Mouse (Mus musculus) activated CD4-positive, CD25-positive, alpha-beta regulatory T cell, adult 4 months (primary cell): ENCODE measurements around the gene Dnajb1. TPM values are rescaled to one million over a fixed set of nuclear protein-coding genes. Genes with fewer than 3 reads are reported as not detected.
"Not testable (repeated sequence)": the region's sequence is repeated elsewhere in the genome, so short reads cannot be mapped to it uniquely, and the experiment has no call there.

Source experiments
- ATAC-seq: one replicate; pipeline ENCODE4 v1.8.0; 2017
- polyA plus RNA-seq, 2 experiments: library from polyadenylated mRNA; unstranded; fragments of 100-300 nt; shearing (Covaris generic); gene quantifications; one replicate each; pipeline ENCODE4 v1.2.1; 2017

Dnajb1 gene
- 10 to 100 TPM; 40.7 to 44.0 TPM for polyA plus RNA-seq

- peak; percentile 86 for ATAC-seq
Observed at GRCm38 (mm10) chr8:83607661-83608397, at the start of gene Dnajb1, which contains the start of gene Tecr. TSS of gene Dnajb1 (plus strand) at chr8:83608193. TSS of gene Tecr (minus strand) at chr8:83607971.

DNA sequence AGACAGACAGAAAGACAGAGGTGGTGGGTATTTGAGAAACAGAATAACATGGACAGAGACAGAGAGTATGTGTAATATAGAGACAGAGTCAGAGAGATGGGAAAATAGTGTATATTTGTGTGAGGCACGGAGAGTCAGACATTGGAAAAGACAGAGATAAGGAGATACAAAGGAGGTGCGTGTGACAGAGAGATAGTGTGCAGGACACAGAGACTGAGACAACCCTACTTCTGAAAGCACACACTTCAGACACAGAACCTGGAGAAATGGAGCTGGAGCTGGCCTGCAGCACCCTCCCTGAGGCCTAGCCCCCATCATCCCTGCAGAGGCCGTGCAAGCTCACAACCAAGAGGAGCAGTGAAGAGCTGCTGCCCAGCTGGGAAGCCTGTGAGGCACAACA is 45.3 kb upstream of the Dnajb1 start:
- ATAC-seq, result no peak

DNA sequence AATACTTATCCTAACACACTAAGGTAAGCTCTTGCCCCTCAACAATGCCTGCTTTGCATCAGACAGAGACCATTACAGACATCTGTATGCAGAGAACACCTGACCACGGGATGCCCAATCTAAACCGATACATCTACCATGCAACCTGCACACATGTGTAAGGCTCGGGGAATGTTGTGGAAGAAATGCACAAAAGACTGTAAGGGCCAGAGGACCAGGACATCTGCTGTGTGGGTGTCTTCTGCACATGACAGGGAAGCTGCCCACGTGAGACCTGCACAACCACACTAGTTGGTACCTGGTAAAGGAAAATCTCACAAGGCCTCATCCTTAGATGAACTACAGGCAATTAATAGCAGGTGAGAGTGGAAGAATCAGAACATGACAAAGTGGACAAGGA is 44.7 kb upstream of the Dnajb1 start:
- no peak for ATAC-seq

DNA sequence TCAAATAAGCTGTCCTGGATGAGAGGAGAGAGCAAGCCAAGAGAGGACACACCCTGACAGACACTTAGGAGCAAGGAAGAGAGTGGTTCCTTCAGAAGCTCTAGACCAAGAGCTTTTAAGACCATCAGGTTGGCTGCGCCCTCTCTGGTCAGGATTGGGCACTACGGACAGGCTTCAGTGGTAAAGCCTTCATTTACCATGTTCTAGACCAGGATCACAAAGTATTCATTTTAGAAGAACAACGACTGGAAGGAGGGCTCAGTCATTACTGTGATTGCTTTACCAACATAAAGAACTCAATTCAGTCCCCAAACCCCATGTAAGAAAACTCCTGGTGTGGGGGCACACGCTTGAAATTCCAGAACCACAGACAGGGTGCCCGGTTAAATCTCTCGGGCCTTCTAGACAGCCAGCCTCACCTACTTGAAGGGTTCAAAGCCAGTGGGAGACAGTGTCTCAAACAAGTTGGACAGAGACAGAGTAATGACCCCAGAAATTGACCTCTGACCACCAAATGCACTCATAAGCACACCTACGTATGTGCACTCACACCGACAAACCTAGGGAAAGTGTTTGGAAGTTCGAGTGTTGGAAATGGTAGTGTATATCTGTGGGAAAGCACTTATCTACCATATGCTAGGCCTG is 42.1 kb upstream of the Dnajb1 start:
- ATAC-seq, result no peak

DNA sequence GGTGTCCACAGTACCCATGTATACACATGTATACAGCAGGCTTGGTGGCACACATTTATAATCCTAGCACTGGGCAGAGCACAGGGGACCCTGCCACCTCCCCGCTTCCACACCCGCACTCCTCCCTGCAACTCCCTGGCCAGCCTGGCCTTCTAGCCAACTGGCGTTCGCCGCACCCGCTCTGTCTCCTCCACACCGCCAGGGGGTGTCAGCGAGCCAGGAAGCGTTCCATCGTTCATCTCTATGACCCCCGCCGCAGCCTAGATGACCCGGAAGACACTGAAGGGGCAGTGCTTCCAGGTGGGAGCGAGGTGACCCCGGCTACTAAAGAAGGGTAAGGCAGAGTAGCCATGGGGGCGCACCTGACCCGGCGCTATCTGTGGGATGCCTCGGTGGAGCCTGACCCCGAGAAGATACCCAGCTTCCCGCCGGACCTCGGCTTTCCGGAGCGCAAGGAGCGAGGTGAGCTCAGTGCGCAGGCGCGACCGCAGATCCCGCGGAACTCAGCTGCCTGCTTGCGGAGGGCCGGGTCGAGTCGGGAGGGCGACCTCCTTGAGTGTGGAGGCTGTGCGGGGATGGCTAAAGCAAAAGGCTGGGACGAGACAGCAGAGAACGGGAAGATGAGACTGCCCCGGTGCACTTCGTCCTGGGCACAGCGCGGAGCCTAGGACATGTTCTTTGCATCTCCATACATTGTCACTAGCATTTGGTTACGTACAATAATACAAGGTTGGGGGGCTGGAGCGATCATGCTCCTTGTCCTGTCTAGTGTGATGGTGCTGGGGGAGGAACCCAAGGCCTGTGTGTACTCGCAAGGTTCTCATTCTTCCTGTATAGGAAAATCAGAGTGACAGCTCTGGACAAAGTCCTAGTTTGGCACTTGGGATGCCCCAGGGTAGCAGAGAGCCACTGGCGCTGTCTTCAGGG is 41.3 kb upstream of the Dnajb1 start, which contains the start of gene Ndufb7:
Gene Ndufb7 (plus strand): TSS at position 203 of the 927 bp plus-strand sequence.
- ATAC-seq, result peak; percentile 92

- no peak for ATAC-seq
Observed at GRCm38 (mm10) chr8:83567668-83568067, 40.3 kb upstream of the Dnajb1 start.

GRCm38 (mm10) chr8:83568128-83568527 is 39.9 kb upstream of the Dnajb1 start:
- ATAC-seq, result no peak

- ATAC-seq, result no peak
Observed at GRCm38 (mm10) chr8:83568755-83569154, 39.2 kb upstream of the Dnajb1 start.

- no peak for ATAC-seq
Observed at GRCm38 (mm10) chr8:83569165-83569564, 38.8 kb upstream of the Dnajb1 start.

GRCm38 (mm10) chr8:83570272-83571000 is 37.6 kb upstream of the Dnajb1 start:
- ATAC-seq, result no peak

GRCm38 (mm10) chr8:83571001-83571340 is 37.0 kb upstream of the Dnajb1 start:
- not testable (repeated sequence) for ATAC-seq

GRCm38 (mm10) chr8:83571791-83572190 is 36.2 kb upstream of the Dnajb1 start:
- ATAC-seq, result no peak

GRCm38 (mm10) chr8:83572246-83572812 is 35.7 kb upstream of the Dnajb1 start:
- no peak for ATAC-seq

- ATAC-seq, result peak; percentile 99
Observed at GRCm38 (mm10) chr8:83573140-83573875, 34.7 kb upstream of the Dnajb1 start.

DNA sequence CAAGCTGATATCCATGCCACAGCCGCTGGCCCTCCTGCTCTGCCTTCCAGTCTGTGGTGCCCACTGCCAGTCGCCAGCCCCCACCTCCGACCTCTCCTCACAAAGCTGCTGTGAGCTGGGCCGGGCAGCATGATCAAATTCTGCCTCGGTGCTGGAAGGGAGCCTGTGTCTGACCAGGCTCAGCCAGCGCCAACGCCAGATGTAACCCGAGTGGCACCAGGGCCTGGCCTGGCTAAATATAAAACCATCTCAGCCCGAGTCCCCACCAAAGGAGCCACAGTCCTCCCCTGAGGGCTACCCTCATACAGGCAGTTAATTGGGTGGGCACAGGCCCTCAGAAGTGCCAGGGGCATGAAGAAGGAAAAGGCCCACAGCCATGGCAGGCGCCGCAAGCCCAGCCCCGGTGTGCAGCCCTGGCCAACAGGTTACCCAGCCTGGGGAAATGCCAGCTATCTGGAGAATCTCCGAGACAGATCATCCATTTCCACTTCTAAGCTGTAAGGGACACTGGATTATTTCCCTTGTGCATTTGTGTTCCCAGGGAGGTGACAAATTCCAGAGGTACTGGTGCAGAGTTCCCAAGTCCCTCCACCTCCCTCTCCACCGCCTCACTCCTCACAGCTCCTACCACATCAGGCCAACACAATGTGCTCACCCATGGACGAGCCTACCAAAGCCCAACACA is 33.2 kb upstream of the Dnajb1 start:
- no peak for ATAC-seq

DNA sequence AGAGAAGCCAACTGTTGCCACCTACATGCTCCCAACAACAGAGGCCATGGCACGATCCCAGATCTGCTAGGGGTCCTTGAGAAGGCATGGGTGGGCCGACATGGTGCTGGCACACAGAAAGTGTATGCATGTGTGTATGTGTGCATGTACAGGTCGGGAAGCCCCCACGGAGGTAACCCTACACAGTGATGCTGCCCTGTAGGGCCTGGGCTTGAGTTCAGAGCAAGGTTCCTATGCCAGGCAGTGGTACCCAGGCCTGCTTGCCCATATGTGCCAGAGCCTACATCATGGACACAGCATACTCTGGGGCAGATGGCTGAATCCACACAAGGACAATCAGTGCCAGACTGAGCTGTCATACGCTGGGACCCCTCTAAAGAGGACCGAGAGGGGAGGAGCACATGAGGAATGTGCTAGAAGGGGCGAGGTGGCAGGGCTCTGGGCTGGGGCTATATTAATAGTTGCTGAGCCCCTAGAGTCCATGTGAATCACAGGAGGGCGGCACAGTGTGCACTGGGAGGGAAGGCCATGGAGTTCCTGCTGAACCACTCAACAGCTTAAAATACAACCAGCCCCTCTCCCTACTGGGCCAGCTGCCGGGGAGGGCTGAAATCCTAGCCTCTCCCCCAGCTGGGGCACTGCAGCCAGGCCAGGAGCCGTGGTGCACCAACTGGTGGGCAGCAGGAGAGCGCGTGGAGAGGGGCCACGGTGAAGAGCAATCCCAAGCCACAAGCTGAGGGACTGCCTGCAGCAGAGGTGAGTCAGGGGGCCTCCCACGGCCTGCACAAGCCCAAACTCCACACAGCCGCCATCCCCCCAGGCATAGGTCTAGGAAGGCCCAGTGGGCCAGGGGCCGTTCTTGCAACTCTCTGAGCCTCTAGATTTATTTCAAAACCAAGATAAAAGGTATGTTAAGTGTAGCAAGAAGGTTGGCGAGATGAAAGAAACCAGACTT is 32.2 kb upstream of the Dnajb1 start:
- ATAC-seq, result no peak

- no peak for ATAC-seq
Observed at GRCm38 (mm10) chr8:83576516-83576895, 31.5 kb upstream of the Dnajb1 start.

- ATAC-seq, result no peak
Observed at GRCm38 (mm10) chr8:83576921-83577320, 31.1 kb upstream of the Dnajb1 start.

DNA sequence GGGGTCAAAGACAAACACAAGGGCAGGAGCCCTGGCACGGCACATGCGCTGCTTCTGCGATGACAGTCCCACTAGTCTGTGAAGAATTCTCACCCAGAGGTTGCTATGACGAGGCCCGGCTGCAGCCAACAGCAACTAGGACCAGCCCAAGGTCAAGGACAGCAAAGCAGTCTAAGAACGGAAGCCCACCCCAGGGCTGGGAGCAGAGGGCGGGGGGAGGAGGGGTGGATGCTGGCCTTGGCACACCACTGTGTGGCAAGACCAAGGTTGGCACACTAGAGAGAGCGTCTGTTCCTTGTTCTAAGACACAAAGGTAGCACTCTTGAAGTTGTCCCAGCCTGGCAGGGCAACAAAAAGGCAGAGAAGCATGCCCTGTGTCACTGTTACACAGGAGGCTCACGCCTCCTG is 30.6 kb upstream of the Dnajb1 start:
- no peak for ATAC-seq
